Comparison of ENCODE assay signal across 8 mouse cellular contexts in the genomic region with DNA sequence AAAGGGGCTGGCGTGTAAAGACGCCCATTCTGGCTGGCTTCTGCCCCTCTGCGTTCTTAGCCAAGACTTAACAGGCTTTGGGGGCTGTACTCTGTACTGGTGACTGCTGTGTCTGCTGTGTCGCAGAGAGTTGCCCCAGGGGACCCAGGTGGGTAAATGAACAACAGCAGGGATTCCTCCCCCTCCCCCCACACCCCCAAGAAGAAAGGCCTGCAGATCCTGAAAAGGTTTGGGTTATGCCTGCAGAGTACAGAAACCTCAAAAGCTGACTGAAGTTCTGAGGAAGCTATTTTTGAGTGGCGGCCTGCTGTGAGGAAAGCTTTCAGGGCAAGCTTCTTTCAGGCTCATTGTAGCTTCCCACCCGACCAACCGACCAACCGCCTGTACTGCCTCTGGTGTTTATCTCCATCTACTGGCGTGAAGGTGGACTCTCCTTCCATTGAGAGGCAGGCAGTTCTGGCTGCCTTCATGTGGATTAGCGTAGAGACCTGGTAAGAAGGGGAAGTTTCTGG.
DNase-seq lines count a peak whose midpoint lies in the region; ATAC-seq lines count a peak whose summit lies in the region.

No protein-coding gene starts in this region.

- no peaks in the 10 kb centered on the region for H3K27me3 ChIP-seq in limb, embryonic 13.5 days
- no peaks in the 10 kb centered on the region for H3K27me3 ChIP-seq in neural tube, embryonic 14.5 days (ENCODE audit: control insufficient read depth, insufficient read depth, low read length)

- H3K9me3 ChIP-seq in limb, embryonic 13.5 days, result no peaks in the 10 kb centered on the region
- H3K9me3 ChIP-seq in neural tube, embryonic 14.5 days (ENCODE audit: control insufficient read depth, low read length), result no peaks in the 10 kb centered on the region

- peak; percentile 46 to 47 for DNase-seq in spleen, postnatal 36 days (ENCODE audit: low spot score in 2 of 2)
- DNase-seq in spleen, postnatal 10 days (ENCODE audit: low spot score in 2 of 2), result no peak
- peak; percentile 30 for DNase-seq in cerebellum, adult 9-11 months
- peak; percentile 45 for DNase-seq in heart, adult 8-10 months (ENCODE audit: low spot score)
- DNase-seq in left cerebral cortex, adult 9 months (ENCODE audit: low spot score in 2 of 2), result no peak

- 0 out of 2 replicates have a peak overlapping the region, but pooled peaks have one; percentile 6 for H3K27ac ChIP-seq in limb, embryonic 13.5 days
- no peak overlapping the region for H3K27ac ChIP-seq in neural tube, embryonic 14.5 days (ENCODE audit: low read depth, low read length)

- no peak overlapping the region; the same call in 1 of the 2 replicates for H3K4me2 ChIP-seq in limb, embryonic 13.5 days (replicated peaks)
- H3K4me2 ChIP-seq in neural tube, embryonic 14.5 days (ENCODE audit: low read depth, low read length), result no peak overlapping the region

- 21% methylated on average over 10 of the region's 10 CpGs for WGBS in limb, embryonic 13.5 days
- 15% methylated on average over 10 of the region's 10 CpGs for WGBS in neural tube, embryonic 14.5 days

- H3K4me3 ChIP-seq in limb, embryonic 13.5 days, result no peak overlapping the region
- H3K4me3 ChIP-seq in neural tube, embryonic 14.5 days (ENCODE audit: low read depth, low read length), result no peak overlapping the region

- ATAC-seq in limb, embryonic 13.5 days (ENCODE audit: low FRiP score, low read depth), result peak; percentile 52; the same call in 1 of the 2 replicates
- peak; percentile 75; the same call in 1 of the 2 replicates for ATAC-seq in neural tube, embryonic 14.5 days (ENCODE audit: low read depth)
- ATAC-seq in erythroblast, adult 5-6 weeks (replicated peaks; ENCODE audit: low FRiP score, poor library complexity, severe bottlenecking), result no peak

- peaks cover 36% of the 10 kb centered on the region for H3K4me1 ChIP-seq in limb, embryonic 13.5 days
- no peaks in the 10 kb centered on the region for H3K4me1 ChIP-seq in neural tube, embryonic 14.5 days (ENCODE audit: control insufficient read depth, insufficient read depth, low read length)

- no peak overlapping the region for H3K9ac ChIP-seq in limb, embryonic 13.5 days
- no peak overlapping the region for H3K9ac ChIP-seq in neural tube, embryonic 14.5 days (replicated peaks; ENCODE audit: low read depth, low read length)

- peaks cover 27% of the 10 kb centered on the region for H3K36me3 ChIP-seq in limb, embryonic 13.5 days
- H3K36me3 ChIP-seq in neural tube, embryonic 14.5 days (ENCODE audit: control insufficient read depth, insufficient read depth, low read length), result peaks cover 2% of the 10 kb centered on the region; the same call in 1 of the 2 replicates

Comparison
In these comparisons a context has a peak if more than half of its experiments do, and no peak if none do; other contexts are left out.
1. DNase-seq: peak in spleen, postnatal 36 days (2 of 2), cerebellum, adult 9-11 months (single experiment) and heart, adult 8-10 months (single experiment); none in spleen, postnatal 10 days (0 of 2) and left cerebral cortex, adult 9 months (0 of 2).